Mouse (Mus musculus): ENCODE data around the gene Prkag1.

Gene Prkag1

DNA sequence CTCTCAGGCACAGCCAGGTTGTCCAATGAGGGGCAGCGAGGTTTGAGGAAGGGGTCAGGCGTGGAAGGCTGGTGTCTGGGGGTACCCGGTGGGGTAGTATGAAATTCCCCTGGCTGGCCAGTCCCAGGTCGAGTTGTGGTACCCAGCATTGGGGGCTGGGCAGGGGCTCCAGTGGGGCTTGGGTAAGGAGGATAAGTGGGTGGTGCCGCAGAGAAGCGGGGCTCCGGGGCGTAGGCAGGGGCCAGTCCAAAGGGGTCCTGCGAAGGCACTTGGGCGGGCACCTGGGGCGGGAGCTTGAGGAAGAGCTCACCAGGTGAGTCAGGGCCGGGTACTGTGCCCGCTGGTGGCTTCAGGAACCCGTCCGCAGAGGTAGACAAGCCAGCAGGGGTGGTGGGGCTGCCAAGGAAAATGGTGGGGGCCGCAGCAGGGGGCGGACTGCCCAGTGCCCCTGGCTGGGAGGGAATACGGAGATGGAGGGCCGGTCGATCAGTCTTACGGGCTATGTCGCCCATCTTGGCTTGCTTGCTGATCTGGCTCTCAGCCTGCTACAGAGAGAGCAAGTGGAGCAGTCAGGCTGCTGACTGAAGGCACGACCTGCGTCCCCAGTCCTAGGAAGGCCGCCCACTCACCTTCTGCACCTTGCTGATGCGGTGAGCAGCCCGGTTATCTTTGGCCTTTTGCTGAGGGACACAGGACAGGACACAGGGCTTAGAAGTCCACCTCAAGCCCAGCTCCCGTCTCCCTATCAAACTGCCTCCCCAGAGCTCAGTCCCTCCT lies 22.0 kb upstream of the Prkag1 start:
- DNase-seq (ENCODE audit: low read depth, low spot score), result no peak

DNA sequence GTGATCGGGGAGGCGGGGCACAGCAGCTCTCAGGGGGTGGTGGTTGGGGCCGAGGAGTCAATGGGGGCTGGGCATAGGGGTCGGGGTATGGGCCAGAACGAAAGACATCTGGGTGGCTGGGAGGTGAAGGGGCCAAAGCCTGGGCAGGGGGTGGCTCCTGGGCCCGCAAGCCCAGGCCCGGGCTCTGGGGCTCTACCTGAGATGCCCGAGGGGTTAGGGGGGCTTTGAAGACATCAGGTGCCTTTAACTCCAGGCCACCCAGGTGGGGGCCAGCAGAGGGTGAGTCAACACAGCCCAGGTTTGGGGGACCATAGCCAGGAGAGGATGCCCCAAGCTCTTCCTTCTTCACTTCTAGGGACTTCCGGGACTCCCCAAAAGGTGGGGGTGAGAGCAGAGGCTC lies 21.4 kb upstream of the Prkag1 start:
- DNase-seq (ENCODE audit: low read depth, low spot score), result no peak

DNA sequence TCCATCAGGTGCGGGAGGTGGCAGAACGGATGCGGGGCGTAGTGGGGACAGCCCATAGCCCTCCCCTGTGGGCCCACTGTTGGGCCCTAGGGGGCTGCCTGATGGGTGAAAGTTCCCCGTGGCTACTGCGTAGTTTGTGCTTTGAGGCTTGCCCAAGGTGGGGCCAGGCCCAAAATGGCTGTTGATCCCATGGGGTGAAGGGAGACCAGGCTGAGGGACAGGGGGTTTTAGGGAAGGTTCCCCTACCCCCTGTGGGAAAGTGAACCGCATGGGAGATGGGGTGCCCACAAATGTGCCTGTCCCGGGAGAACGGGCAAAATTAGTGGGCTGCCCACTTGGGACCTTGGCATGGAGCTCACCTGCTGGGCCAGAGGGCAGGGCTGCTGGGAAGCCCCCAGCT lies 20.8 kb upstream of the Prkag1 start:
- no peak for DNase-seq (ENCODE audit: low read depth, low spot score)

DNA sequence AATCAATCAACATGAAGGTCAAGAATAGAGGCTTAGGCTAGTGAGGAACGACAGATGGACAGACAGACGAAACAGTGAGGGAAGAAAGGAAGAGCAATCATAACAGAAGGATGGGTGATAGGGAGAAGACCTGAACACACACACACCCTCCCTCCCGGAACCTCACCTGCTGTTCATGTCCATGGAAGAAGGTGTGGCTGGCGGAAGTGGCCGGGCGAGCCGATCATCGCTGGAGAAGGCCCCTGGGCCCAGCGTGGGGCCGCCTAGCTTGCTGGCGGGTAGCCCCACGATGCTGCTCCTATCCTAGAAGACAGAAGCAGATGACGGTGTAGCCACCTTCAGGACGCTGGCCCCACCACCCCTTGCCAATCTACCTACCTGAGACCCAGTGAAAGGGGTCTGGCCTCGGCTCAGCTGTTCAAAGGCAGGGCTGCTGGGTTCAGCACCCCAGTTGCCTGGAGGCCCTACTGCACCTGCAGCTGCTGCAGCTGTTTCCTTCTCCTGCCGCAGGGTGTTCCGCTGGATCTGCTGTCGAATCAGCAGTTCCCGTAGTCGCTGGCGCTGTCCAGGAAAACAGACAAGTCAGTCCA lies 20.0 kb upstream of the Prkag1 start:
- peak; percentile 62 for DNase-seq (ENCODE audit: low read depth, low spot score)

DNA sequence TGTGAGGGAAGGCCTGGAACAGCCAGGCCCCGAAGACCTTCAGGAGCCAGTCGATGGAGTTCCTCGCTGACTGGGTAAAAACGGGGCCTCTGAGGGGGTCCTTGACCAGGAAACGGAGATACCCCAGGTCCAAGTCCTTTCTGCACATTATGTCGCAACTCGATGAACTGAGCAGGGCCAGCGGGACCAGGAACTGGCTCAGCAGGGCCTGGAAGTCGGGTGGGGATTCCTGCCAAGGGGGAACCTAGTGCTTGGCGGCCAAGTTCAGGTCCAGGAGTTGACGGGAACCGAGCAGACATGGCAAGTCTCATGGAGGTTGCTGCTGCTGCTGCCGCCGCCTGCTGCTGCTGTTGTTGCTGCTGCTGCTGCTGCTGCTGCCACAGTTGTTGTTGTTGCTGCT lies 19.3 kb upstream of the Prkag1 start:
- no peak for DNase-seq (ENCODE audit: low read depth, low spot score)

DNA sequence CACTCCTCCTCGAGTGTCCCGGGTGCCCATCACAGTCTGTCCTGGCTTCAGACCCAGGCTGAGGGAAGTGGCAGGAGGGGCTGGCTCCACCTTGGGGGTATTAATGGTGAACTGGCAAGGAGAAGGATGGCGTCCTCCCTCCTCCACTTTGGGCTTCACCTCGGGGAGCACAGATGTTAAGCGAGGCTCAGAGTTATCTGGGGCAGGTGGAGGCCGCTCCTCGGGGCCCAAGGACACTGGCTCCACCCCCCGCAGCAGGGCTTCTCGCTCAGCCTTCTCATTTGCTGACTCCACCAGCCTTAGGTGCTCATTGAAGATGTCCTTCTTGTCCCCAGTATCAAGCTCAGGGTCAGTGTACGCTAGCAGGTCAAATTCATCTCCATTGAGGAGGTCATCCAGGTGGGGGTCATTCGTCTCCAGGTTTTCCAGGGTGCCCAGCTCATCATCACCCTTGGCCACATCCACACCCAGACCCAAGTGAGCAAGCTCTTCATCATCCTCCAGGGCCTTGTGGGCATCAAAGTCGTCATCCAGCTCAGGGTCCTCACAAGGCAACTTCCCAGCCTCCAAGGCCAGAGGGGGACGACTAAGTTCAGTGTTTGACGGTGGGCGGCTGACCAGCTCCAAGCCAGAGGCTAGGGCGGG lies 18.8 kb upstream of the Prkag1 start:
- DNase-seq (ENCODE audit: low read depth, low spot score), result no peak

DNA sequence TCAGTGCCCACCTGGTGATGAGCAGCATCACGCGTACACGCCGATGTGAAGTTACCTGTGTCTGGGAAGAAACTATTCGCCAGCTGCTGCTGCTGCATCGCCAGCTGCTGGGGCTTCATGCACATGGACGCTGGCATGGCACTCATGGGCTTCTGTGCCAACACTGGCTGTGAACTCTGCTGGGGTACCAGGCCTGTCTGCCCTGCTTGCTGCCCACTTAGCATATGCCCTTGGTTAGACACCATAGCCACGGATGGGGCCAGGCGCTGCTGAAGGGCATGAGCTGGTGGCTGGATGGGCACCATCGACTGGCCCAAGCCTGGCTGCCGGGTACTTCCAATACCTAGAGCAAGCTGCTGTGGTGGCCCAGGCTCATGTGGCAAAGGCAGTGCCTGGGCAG lies 17.8 kb upstream of the Prkag1 start:
- no peak for DNase-seq (ENCODE audit: low read depth, low spot score)

DNA sequence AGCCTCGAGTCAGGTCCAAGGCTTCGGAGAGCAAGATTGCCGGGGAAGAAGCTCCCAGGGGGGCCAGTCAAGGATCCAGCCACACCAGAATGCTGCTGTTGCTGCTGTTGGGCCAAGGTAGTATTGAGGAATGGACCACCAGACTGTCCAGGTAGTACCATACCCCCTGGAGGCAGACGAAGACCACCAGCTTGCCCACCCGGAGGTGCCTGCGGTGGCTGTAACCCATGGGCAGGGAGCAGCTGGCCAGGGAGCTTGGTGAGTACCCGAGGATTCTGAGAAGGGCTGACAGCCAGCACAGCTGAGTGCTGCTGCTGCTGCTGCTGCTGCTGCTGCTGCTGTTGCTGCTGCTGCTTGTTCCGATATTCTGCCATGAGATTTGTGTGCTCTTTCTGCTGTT lies 14.8 kb upstream of the Prkag1 start:
- no peak for DNase-seq (ENCODE audit: low read depth, low spot score)

DNA sequence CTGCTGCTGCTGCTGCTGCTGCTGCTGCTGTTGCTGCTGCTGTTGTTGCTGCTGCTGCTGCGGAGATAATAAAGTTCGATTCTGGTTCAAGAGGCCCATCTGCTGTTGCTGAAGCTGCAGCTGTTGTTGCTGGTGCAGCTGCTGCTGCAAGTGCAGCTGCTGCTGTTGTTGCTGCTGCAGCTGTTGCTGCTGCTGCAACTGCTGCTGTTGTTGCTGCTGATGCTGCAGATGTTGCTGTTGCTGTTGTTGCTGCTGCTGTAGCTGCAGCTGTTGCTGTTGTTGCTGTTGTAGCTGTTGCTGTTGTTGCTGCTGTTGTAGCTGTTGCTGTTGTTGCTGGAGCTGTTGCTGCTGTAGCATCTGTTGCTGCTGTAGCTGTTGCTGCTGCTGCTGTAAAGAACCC lies 13.8 kb upstream of the Prkag1 start:
- no peak for DNase-seq (ENCODE audit: low read depth, low spot score)

DNA sequence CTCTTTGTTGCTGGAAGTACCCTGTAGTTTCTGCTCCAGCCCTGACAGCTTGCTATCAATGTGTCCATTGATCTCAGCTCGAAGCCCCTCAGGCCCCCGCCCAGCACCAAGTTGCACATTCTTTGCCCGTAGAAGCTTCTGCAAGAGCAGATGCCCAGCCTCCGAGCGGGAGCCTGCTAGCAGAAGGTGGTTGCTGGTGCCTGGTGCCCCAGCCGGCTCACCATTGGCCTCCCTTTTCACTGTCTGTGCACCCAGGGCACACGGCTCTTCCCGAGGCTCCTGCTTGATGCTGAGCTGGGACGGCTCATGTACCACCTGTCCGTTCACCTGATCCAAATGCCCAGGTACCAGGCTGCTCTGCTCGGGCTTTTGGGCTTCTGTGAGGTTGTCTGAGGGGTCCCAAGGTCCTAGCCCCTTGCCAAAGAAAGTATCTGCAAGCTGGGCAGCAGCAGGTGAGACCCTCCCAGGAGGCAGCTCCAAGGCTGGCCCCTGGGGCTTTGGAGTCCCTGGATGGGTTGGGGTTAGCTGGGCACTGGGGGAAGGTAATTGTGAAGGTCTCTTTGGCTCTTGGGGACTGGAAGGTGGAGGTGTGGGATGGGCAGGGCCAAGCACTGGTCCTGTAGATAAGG lies 12.4 kb upstream of the Prkag1 start:
- DNase-seq (ENCODE audit: low read depth, low spot score), result no peak

DNA sequence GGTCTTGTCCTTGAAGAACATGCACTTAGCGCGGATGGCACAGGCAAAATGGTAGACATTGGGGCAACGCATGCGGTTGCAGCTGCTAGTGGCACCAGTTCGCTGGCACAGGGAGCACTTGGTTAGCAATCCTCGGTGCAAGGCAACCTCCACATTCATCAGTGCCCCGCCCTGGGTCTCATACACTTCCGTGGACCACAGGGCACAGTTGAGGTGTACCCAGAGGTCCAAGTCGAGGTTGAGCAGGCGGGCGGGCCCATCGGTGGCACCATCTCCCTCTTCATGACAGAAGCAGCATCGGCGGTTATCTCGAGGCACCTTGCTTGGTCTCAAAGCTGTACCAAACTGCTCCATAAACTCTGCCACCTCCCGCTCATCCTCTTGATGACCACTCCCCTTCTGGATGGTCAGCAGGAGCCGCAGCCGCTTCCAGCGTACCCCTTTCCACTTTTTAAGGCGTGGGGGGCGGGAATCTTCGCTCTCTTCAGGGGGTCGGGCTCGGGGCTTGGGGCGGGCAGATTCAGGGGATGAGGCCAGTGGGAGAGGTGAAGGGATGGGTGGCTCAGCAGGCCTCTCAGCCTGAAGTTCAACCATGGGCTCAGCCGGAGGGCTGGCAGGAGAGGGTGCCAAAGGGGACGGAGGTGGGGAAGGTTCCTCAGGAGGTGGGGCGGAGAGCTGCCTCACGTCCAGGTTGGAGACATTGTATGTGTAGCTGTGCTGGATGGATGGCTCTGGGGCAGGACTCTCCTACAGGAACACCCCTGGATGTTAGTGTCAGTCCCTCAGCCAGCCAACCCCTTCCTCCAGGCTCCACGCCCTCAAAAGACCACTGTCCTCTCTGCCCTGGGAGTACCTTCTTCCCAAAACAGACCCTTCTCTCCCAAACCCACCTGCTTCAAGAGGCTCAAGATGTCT lies 8.6 kb upstream of the Prkag1 start:
- no peak for DNase-seq (ENCODE audit: low read depth, low spot score)

DNA sequence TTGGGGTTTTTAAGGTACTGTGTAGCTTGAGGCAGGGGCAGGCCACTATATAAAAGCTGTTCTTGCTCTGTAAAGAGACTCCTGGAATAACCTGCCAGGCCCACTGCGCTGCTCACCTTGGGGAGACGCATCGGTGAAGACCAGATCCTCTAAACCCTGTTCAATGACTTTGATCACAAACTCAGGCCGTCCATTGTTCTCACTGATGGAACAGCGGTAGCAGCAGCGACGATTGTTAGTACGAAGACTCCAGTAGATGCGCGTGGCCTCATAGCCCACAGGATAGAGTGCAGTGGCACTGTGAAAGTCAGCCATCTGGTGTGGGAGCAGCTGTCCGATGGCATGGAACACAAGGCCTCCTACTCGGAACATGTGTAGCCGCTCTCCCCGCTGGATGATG lies 7.8 kb upstream of the Prkag1 start:
- no peak for DNase-seq (ENCODE audit: low read depth, low spot score)

DNA sequence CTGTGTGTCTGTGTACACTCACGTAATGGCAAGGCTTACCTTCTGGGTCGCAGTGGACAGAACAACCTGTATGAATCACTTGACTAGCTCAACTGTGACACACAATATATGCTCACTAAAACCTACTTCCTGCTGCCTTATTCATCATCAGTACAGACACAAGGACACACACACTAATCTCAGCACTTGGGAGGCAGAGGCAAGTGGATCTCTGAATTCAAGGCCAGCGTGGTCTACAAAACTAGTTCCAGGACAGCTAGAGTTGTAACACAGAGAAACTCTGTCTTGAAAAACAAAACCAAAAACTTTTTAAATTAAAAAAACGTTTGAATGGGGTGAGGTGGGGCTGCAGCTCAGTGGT lies 6.4 kb upstream of the Prkag1 start:
- no peak for DNase-seq (ENCODE audit: low read depth, low spot score)

DNA sequence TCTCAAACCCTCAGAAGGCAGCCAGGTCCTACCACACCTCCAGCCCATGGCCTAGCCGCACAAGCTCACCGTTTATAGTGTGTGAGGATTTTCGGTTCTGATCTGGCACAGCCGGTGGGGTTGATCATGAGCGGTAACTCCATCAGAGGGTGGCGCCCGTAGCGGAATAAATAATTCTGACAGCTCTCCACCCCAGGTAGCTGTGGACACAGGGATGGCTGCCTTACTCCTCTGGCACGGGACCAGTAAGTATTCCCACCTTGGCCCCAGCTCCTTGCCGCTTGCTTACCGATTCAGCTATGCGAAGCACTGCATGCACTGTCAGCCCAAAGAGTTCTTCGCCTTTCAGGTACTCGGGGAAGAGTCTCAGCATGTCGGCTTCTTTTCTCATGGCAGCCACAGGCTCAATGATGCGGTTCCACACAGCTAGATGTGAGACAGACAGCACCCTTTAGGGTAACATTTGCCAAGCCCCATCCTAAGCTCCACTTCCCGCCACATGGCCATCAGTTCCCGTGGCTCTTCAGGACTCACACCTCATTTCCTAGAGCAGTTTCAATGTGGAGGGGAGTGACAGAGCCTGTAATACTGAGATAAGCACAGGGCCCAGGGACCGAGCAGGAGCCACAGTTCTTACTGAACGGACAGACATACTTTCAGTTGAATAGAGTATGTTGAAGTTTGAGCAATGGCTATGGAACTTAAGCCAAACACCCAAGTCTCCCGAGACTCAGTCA lies 5.9 kb upstream of the Prkag1 start:
- DNase-seq (ENCODE audit: low read depth, low spot score), result no peak

DNA sequence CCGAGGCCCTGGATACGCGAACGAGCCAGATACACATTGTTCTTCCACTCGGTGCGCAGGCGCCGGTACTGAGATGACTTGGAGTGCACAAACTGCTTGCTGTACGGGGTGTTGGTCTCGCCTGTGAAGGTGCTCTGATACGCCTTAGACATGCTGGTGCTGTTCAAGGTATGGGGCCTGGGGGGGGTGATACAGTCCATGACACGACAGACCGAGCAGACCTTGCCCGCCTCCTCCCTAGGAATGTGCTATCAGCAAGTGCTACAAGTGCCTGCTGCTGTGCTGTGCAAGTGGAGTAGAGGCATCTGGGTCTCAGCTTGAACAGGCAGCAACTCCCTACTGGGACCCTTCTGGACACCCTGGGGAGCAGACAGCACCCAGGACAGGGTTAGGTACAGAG lies 4.0 kb upstream of the Prkag1 start:
- DNase-seq (ENCODE audit: low read depth, low spot score), result no peak

DNA sequence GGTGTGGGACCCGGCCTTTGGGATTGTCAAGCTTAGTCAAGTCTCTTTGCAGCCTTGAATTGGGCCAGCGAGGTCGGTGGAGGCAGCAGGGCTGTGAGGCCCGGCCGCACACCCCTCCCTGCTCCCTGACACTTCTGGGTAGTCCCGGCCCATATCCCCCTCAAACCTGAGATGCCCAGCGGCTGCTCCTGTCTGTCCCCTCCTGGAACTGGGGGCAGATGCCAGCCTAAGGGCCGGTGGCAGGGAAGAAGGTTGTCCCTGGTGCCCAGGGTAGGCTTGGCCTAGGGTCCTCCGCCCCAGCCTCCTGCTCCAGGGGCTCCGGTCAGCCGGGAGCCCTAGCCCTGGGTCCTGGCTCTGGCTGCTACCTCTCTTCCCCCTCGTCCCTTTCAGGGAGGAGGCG lies 2.7 kb upstream of the Prkag1 start:
- DNase-seq (ENCODE audit: low read depth, low spot score), result no peak

DNA sequence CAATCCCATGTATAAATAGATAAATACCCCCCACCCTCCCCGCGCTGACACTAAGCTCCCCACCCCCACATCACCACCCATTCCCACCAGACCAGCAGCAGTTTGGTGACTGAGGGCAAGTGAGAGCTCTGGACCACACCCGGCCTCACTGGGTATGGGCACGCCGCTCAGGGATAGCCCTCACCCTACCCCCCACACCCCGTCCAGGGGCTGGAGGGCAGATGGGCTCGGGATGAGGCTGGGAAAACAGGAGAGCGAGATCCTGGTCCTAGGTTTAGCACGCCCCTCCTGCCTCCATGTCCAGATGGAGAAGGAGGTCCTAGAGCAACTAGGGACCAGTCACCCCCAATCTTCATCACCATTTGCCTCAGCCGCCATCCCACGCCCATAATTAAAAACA lies 2.0 kb upstream of the Prkag1 start:
- no peak for DNase-seq (ENCODE audit: low read depth, low spot score)

DNA sequence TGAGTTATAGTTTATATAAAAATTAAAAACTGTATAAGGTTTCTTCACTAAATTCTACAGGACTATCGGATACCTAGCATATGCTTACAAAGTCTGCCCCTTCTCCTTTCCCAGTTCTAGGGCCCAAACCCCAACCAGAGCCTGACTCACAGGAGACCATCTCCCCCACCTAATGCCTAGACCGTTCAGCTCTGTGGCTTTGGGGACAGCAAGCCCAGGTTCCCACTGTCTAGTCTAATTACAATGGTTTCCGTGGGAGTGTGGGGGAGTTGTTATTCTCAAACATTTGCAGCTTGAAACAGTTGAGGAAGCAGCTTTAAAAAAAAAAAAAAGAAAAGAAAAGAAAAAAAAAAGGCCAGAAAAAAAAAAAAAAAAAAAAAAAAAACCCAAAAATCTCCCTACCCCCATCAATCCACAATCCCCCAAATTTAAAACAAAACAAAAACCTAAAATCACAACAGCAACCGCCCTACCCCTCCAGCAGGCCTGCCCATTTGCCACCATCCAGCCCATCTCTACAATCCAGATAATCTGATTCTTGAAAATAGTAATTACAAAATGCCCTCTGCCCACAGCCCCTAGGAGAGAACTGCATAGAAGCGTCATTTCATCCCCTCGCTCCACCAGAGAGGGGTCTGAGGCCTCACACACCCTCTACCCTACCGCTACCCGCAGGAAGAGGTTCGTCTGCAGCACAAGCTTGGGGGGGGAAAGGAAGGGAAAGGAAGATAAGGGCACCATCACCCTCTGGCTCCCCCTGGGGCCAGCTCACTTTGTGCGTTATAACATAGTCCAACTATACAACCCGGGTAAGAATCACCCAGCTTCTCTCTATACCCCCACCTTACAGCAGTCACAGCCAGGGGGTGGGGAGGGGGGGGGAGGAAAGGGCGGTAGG lies 1.1 kb upstream of the Prkag1 start:
- no peak for DNase-seq (ENCODE audit: low read depth, low spot score)

DNA sequence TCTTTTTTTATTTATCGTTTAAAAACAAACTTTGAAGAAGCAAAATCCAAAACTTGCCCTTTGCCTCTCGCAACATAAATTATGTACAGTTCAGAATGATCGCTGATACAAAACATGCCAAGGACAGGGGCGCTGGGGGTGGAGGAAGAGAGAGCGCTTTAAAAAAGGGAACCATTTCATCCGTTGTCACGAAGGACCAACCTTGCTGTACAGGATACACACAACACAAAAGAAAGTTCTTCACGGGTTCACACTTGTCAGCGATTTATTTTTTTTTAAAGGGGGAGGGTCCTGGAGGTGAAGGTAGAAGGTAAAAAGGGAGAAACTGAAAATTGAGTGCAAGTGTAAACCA lies 339 bp upstream of the Prkag1 start:
- DNase-seq (ENCODE audit: low read depth, low spot score), result no peak

DNA sequence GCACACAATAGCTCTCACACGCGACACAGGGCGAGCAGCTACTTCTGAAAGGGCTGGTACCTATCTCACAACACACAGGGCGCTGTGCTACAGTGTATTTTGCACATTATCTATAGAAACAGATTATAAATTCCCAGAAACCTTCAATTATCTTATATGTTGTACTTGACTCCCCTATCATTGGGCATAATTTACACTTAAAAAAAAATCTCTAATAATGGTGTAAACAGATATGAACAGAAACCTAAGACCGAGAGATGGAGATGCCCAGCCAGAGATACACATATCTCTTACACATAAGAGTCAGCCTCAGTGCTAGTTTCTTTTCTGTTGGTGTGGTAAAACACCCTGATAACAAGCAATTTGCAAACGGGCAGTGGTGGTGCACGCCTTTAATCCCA lies 3.7 kb downstream of the Prkag1 start:
- no peak for DNase-seq (ENCODE audit: low read depth, low spot score)
